Mouse (Mus musculus) urinary bladder, postnatal 25 days (tissue): ENCODE data around the gene Dtx4.
A peak's percentile ranks its signal among the peaks of the same experiment; 100 is the strongest.
"Not testable (repeated sequence)": the region's sequence is repeated elsewhere in the genome, so short reads cannot be mapped to it uniquely, and the experiment has no call there.

Source experiments
- DNase-seq: peaks from one replicate; pipeline ENCODE4 v3.0.0; 2022; ENCODE audit warnings: low spot score

The Dtx4 gene

DNA sequence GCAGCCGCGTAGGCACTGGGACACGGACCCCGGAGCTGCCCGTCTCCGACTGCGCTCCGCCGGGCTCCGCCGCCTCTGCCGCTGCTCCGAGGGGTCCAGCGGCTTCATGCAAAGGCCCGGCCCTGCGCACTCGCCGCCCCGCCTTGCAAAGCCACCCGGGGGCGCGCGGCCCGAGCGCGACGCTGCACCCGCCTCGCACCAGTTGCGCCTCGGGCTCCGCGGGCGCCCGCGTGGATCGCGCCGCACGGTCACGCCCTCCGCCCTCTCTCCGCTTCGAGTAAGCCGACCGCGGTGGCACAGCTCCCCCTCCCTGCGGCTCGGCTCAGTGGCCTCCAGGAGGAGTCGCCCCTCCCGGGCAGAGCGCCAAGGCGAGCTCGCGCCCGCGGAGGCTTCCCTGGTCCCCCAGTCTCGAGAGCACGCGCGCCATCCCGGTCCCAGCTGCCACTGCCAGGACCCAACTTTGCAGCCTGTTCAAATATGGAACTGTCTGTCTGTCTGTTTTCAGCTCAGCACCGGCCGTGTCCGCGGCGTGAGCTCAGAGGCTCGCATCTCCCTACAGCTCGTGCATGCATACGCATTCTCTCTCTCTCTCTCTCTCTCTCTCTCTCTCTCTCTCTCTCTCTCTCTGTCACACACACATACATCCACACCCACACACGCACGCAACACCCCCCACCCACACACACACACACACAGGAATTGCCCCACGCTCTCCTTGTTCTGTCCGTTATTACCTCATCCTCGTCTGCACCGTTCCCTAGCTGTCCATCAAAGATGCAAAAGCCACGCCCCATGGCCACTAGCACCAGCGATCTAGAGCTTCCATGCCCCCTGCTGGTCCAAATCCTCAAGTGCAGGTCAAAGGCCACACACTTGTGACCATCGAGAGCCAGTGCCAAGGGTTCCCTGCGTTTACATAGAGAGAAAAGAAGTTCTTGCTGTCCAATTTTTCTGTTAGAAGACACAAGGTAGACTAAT is at the start of gene Dtx4:
Dtx4 (minus strand) TSS at position 85 of the 978 bp plus-strand sequence.
- DNase-seq, result peak; percentile 93

DNA sequence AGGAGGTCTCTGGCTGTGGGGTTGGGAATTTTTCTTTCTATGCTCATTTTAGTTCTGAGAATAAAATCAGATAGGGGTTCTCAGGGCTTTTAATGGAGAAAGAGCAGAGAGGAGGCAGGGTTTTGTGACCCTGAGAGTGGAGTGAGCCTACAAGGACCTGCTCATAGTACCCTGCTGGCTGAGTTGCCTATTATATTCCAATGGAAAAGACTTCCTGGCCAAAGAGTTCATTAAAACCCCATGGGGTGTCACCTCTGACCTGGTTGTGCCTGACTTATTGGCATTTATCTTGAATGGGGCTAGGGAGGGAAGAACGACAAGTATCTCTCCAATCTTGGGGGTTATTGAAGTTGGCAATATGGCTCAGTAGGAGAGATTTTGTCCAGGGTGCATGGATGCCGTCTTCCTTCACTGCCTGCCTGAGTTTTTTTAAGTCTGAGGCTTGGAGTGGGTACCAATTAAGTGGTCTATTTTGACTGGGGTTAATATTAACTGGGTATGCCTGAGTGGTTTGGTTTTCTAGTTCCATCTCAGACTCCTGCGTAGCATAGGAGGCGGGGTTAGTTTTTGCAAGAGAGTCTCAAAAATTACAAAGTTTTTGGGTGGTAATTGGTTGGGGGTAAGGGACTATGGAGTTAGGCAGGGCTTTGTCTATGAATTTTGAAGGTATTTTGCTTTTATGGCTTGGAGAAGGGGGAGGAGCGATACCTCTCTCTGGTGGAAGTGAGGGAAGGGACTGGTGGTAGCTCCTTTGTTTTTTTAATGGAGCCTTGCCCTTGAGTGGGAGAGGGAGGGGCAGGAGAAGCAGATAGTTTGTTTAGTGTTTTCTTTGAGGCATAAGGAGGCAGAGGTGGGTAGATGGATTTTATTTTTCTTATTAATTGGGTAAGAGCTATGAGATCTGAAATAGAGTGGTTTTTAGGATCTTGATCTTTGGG is 49.0 kb upstream of the Dtx4 start:
- DNase-seq, result no peak

DNA sequence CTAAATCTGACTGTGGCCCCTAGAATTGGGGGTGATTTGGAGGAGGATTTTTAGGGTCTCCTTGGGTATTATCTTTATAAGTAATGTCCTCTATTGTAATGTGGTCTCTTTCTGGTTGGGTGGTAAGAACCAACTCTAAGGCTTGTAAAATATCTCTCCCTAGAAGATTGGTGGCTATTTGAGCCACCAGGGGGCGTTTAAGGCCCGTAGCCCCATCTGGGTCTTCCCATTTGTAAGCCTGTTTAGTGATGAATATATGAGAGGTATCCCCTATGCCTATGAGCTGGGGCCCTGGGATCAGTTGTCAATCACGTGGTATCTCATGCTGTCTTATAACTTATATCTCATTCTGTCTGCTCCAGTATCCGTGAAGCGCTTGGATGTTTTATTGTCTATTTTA is 47.9 kb upstream of the Dtx4 start:
- DNase-seq, result peak; percentile 25

DNA sequence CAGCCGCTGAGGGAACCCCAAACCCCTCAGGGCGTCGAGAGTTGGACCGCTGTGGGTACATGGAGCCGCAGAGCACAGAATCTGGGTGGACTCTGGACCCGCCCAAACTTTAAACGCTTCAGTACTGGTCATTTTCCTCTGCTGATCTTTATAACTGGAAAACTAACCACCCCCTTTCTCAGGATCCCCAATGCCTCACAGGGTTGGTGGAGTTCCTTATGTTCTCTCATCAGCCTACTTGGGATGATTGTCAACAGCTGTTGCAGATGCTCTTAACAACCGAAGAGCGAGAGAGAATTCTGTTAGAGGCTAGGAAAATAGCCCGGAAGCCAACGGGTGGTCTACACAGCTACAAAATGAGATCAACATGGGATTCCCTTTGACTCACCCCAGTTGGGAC is 44.2 kb upstream of the Dtx4 start, which contains the start of gene Fam111a:
Fam111a (plus strand) TSS at position 301 of the 400 bp plus-strand sequence.
- not testable (repeated sequence) for DNase-seq

DNA sequence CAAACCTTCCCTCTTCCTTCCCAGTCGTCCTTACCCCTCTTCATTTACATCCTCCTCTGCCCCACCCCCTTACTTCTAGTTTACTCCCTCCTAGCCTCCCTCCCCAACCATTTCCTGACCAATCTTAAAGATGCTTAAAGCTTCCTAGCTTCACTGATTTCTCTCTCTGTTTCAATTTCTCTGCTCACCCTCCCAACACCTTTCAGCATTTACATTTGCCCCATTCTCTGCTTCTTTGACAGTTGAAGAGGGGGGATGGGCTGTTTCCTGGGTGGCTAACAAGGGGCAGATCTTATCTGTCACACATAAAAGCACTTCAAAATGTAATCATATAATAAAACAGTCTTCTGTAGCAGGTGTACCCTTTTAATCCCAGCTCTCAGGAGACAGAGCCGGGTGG is 40.4 kb upstream of the Dtx4 start:
- no peak for DNase-seq

DNA sequence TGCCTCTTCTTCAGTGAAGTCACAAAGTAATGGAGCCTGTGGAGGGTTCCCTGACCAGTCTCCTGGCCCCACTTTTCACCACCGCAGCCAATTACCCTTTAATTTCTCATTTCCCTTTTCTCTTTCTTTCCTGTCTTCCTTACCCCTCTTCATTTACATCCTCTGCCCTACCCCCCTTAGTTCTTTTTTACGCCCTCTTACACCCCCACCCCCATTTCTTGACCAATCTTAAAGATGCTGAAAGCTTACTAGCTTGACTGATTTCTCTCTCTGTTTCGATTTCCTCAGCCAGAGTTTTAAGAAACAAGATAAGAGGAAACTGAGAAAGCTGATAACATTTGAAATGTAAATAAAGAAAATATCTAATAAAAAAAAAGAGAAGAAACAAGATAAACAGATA is 39.5 kb upstream of the Dtx4 start:
- no peak for DNase-seq

DNA sequence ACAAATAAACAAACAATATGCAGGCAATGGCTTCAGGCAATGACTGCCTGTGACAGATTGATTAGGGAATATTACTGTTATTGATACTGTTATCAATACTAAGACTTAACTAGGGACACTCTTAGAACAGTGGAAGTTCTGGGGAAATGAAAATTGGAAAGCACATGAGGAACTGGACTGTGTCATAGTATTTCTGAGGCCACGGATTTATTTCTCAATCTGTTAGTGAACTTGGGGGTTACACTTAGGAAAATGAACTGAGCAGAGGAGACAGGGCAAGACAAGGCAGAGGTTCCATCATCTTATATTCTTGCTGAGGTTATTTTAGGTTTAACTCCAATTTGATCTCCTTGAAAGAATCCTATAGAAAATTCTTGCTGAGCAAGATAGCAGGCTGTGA is 38.7 kb upstream of the Dtx4 start:
- no peak for DNase-seq

DNA sequence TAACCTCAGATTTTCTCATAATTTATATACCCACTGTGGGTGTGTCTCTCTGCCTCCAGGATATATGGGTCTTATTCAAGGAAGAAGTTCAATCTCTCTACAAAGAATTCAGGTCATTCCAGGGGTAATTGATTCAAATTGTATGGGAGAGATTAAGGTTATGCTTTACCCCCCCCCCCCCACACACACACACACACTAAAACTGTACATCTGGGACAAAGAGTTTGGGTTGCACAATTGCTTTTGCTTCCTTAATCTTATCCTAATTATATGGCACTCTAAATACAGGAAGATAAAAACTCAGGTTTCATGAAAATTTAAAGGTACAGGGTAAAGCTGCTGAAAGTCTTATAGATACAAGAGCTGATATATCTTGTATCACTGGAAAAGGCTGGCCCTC is 35.9 kb upstream of the Dtx4 start:
- DNase-seq, result no peak

DNA sequence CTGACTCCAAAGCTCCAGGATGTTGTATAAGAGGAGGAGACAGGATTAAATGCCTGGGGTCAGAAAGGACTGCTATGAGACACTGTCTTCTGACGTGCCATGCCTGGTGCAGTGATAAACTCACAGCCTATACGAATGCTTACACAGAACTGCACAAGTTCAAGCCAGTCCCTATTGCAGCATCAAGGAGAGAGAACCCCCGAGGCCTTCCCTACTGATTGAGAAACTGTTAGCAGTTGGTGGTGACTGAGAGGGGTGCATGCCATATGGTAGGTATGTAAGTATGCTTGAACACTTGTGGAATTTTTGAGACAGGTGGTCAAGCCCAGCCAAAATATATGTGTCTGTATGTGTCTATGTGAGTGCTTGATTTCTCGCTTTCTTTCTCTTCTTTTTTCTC is 22.1 kb upstream of the Dtx4 start:
- no peak for DNase-seq

DNA sequence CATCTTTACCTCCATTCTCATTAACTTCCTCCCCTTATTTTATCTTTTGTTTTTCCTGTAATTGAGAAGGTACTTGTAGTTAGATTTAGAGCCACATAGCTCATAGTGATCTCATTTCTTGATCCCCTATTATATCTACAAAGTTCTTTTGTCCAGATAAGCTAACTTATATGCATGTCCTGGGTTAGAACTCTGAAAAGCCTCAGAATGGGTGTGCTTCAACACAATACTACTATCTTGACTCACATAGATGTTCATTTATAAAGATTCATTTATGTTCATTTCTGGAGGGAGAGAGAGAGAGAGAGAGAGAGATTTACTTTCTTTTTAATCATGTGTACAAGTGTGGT is 17.3 kb upstream of the Dtx4 start:
- no peak for DNase-seq

DNA sequence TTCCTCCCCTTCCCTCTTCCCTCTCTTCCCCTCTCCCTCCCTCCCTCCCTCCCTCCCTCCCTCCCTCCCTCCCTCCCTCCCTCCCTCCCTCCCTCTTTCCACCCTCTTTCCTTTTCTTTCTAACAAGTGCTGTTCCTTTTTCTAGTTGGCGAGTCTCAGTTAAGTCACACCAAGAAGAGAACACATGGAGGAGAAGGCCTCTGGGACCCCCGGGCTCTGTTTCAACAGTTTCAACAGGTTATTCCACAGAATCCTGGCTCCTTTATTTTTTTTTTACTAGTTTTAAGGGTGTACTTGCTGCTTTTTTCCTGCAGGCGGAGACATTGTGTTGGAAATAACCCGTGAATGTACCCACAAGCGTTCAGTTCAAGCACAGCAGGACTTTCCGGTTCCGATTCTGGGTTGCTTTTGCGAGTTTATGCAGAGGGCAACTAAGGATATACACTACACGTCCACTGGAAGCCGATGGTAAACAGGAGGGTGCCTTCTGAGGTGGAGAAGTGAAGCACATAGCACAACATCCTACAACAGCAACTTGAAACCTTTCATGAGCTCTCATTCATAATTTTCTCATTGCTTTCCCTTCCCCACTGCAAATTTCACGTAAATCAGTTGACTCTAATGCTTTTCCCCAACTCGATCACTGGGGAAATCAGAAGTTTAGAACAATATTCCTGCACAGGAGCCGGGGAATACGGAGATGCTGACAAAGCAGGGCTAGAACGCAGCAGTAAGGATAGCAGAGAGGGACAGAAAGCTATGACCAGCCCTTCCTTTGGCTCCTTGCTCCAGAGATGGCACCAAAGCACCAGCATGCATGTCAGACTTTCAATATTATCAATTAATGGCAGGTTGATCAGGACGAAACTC is 16.7 kb upstream of the Dtx4 start:
- peak; percentile 50 for DNase-seq

DNA sequence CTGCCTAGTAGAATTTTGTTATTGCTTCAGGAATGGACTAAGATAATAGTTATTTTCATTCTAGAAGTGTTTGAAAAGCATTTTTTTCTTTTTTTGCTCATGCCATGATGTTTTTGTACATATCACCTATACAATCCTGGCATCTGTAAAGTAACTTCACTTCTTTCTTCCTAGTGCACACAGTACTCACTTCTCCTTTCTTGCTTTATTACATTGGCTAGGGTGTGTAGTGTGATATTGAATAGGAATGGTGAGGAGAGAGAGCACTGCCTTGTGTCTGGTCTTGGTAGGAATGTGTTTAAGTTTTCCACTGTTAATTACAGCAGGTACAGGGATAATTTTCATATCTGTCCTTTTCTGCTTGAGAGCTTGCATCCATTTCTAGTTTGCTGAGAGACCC is 13.4 kb upstream of the Dtx4 start:
- no peak for DNase-seq

DNA sequence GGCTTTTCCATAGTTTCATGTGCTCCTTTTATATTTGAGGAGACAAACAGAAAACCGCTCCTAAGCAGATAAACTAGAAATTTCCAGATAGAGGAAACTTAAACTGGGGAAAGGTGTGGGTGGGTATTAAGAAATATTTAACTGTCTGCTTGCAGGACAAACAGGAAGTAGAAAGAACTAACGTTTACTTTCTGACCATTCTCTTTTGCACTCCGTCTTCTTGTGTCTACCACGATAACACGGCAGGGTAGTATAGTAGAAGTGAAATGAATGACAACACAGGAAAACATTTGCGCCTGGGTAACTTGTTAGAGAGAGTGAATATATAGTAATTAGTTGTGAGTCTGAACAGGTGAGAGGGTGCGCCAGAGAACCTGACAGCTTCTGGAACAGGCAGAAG is 1.5 kb upstream of the Dtx4 start:
- DNase-seq, result no peak

DNA sequence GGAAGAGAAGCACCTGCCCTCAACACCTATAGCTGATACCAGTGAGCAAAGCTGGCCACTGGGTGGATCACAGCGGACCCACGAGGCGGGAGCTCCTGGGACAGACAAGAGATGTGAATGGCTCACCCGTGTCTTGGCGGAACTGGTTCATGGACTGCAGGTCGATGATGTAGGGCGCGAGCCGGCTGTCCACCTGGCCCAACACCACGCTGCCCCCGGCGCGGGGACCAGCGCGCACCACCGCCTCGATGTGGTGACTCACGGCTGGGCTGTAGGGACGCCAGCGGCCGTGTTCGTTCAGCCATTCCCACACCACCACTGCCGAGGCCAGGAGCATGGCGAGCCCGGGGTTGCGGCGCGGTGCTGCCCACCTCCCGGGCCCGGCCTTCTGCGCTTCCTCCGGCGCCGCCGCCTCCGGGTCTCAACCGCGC is 358 bp downstream of the Dtx4 start:
- DNase-seq, result peak; percentile 57

DNA sequence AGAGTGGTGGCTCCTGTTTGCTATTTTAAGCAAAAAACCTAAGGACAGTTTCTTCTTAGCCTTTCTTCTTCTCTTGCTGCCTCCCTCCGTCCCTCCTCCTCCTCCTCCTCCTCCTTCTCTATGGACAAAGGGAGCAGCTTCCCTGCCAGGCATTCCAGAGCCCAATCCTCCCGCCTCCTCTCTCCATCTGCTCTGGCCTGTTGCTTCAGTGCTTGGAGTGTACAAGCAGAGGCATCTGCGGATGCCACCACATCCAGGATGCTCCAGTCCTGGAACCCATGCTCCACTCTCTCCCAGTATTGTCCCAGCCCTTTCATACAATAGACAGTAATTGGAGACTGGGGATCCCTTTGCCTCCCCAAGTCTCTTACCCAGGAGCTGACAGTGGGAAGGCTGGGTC is 1.1 kb downstream of the Dtx4 start:
- no peak for DNase-seq

DNA sequence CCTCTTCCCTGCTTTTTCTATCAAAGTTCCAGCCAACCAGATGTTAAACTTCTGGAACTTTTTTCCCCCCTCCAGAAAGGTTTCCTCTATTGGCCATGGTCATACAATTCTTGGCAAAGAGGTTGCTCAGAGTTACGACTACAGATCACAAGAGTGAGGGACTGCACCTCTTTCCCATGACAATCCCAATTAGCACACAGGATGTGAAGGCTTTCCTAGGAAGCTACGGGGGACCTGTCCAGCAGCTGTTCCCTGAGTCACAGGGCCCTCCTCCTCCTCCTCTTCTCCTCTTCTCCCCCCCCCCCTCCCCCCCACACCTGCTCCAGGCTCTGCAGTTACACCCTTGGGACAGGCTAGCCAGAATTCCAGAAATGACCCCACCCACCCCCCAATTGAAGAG is 1.8 kb downstream of the Dtx4 start:
- no peak for DNase-seq

DNA sequence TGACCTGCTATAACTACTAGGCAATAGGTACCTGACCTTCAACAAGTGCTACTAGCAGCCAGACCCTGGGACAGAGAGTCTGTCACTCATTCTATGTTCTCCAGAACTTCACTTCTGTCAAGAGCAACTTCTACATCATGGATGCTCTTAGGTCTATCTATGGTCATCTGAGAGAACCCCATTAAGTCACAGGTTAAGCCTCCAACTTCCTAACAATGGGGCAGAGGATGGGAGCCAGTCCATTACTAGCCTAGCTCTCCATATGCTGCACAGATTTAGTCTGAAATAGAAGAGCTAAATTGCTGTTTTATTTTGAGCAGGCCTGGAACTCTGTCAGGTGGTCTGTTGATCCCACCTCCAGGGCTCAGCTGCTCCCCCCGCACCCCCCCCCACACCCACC is 2.3 kb downstream of the Dtx4 start:
- no peak for DNase-seq

DNA sequence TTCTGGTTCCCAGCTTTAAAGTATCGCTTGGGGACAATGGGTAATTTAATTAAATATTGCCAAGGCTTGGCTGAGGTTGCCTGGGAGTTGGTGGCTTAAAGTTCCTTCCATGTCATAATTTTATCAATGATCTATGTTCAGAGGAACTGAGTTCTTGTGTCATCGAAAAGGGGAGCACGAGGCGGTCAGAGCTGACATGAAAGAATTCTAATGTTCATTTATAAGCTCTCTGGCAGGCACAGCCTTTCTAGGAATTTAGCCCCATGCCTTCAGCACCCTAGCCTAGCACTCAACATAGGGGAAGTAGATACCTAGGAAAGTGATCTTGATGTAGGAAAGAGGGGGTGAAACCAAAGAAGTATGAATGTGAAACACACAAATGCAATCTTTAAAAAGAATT is 2.9 kb downstream of the Dtx4 start:
- no peak for DNase-seq

DNA sequence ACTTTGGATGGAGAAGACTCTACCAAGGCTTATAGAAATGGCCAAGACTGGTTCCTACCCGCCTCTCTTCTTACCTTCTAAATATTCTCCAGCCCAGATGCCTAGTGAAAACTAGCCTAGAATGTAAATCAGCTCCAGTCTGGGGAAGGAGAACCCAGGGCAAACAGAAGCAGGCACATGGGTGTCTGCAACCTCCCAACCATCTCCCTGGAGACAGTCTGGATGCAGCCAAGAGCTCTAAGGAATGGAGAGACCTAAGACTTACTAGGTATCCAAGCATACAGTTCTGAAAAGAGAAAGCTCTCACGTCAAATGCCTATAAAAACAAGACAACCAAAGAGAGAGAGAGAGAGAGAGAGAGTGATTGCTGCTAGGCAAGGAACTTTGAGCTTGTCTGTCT is 3.3 kb downstream of the Dtx4 start:
- DNase-seq, result no peak

DNA sequence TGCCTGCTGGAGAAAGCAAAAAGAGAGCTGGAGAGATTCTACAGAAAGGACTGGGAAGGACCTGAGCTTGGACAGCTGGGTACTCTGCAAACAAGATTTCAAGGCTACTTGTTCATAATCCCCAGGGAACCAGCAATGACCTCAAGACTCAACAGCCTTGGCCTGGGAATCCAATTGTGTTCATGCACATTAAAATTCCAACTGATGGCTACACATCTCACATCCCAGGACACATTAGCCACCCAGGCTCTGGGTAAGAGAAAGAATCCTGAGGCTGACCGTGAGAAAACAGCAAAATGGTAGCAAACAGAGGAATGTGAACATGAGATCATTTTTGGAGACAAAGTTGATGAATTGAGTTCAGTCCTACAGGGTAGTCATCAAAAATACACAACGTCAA is 5.0 kb downstream of the Dtx4 start:
- no peak for DNase-seq

DNA sequence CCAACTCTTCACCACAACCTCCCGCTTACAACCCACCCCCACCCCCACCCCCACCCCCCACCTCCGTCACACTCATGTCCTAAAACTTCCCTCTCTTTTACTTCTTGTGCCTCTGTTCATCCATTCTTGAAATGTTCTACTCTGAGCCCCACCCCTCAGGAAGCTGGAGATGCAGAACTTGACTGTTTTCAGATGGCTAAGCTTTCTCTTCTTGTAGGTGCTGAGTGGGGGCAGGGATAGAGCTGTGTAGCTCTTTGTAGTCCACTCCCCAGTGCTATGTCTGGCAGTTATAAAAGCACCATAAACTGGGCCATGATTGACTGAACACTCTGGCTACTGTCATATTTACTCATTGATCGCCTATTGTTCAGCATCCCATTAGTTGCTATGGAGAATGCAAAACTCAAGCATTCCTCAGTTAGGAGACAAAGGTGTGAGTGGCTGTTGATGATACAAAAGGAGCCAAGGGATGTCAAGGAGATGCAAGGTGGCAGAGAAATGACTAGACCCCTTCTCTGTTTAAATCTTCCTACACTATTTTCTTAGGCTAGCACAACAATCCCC is 6.2 kb downstream of the Dtx4 start:
- DNase-seq, result no peak

DNA sequence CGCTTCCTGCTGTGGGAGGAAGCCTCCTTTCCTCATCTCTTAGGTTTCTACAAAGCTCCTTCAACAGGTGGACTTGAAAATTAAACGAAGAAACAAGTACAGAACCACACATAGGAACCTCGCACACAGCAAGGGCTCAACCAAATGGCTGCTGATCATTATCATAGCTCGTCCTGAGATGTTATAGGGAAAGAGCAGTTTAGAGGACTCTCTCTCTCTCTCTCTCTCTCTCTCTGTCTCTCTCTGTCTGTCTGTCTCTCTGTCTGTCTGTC is 7.1 kb downstream of the Dtx4 start:
- DNase-seq, result no peak
